Mouse (Mus musculus) lung, adult 2 months (tissue): ENCODE results near the gene Tmem41b.

ENCODE experiments used
- CTCF ChIP-seq: fragments of 200-500 bp; IDR thresholded peaks from 2 replicates; pipeline ENCODE4 v1.5.1; 2011; ENCODE audit warnings: mild to moderate bottlenecking, low read length, control low read depth; ENCODE audit not compliant: insufficient read depth
- POLR2A ChIP-seq: fragments of 200-500 bp; IDR thresholded peaks from 2 replicates; pipeline ENCODE4 v1.6.1; 2011; ENCODE audit warnings: low read depth, mild to moderate bottlenecking, control low read depth, low read length, borderline replicate concordance; ENCODE audit errors: extremely low read depth

DNA sequence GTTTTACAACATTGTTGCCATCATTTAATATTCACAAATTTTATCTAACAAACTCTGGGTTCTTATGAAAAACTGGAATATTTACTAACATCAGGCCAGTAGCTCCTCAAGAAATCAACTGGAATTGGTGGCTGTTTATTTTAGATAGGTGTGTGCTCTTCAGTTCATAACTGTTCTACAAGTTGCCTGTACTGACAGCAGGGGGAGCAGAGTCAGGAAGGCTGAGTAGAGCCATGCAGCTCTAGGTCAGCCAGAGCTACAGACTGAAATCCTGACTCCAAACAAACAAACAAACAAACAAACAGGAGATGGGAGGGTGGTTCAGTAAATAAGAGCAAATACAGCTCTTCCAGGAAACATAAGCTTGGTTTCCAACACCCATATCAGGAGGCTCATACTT lies 57.1 kb downstream of the Tmem41b start:
- peak; percentile 49; the same call in 1 of the 2 replicates for TF ChIP-seq CTCF
- TF ChIP-seq POLR2A: no peak
